Mouse (Mus musculus): Measurements from ENCODE around the gene Axin1. TPM values are rescaled to one million over a fixed set of nuclear protein-coding genes. Genes with fewer than 3 reads are reported as not detected.
A peak's percentile ranks its signal among the peaks of the same experiment; 100 is the strongest.

The Axin1 gene
- polyA plus RNA-seq, 1 experiment from 2014 or later: 17.9 TPM

- no peak overlapping the region for H3K4me2 ChIP-seq (ENCODE audit: low read depth, low read length)
- no peak for ATAC-seq (replicated peaks; ENCODE audit: insufficient number of reproducible peaks, low FRiP score, low TSS enrichment, low read depth)
- no peak for DNase-seq (ENCODE audit: low spot score)
Observed at GRCm38 (mm10) chr17:26201998-26202397, 63.5 kb downstream of the Axin1 start.

GRCm38 (mm10) chr17:26202737-26203136, 64.2 kb downstream of the Axin1 start, which contains the start of gene Rgs11:
Rgs11 (plus strand) TSS chr17:26202951.
- DNase-seq (ENCODE audit: low spot score): peak; percentile 19
- Histone ChIP-seq H3K4me1 (ENCODE audit: control insufficient read depth, insufficient read depth, low read length) (no peaks in the 10 kb centered on the region; the same call in 1 of the 2 replicates), H3K4me2 (ENCODE audit: low read depth, low read length) (peak within 1 kb of the TSS; percentile 83), H3K4me3 (ENCODE audit: low read depth, low read length) (peak within 1 kb of the TSS; percentile 33), H3K36me3 (replicated peaks; ENCODE audit: control insufficient read depth, insufficient read depth, low read depth, low read length) (no peaks in the 10 kb centered on the region), H3K27me3 (ENCODE audit: control insufficient read depth, insufficient read depth, low read length) (peaks cover 44% of the 10 kb centered on the region), H3K27ac (replicated peaks; ENCODE audit: low read depth, low read length) (no peak within 1 kb of the TSS), H3K9ac (replicated peaks; ENCODE audit: low read length) (0 out of 2 replicates have a peak within 1 kb of the TSS, but pooled peaks have one; percentile 30), H3K9me3 (replicated peaks; ENCODE audit: control insufficient read depth, low read length) (no peaks in the 10 kb centered on the region)
- no peak for ATAC-seq (replicated peaks; ENCODE audit: insufficient number of reproducible peaks, low FRiP score, low TSS enrichment, low read depth)
- WGBS: 1% methylated on average over 21 of the region's 22 CpGs

More at GRCm38 (mm10) chr17:26201998-26202397, 63.5 kb downstream of the Axin1 start:
- Histone ChIP-seq H3K9ac (replicated peaks; ENCODE audit: low read length) (no peak overlapping the region), H3K9me3 (replicated peaks; ENCODE audit: control insufficient read depth, low read length) (no peaks in the 10 kb centered on the region), H3K4me1 (ENCODE audit: control insufficient read depth, insufficient read depth, low read length) (no peaks in the 10 kb centered on the region; the same call in 1 of the 2 replicates), H3K4me3 (ENCODE audit: low read depth, low read length) (no peak overlapping the region), H3K36me3 (replicated peaks; ENCODE audit: control insufficient read depth, insufficient read depth, low read depth, low read length) (no peaks in the 10 kb centered on the region; the same call in 1 of the 2 replicates), H3K27ac (replicated peaks; ENCODE audit: low read depth, low read length) (no peak overlapping the region), H3K27me3 (ENCODE audit: control insufficient read depth, insufficient read depth, low read length) (peaks cover 44% of the 10 kb centered on the region)

- Histone ChIP-seq H3K4me1 (ENCODE audit: control insufficient read depth, insufficient read depth, low read length) (no peaks in the 10 kb centered on the region; the same call in 1 of the 2 replicates), H3K4me2 (ENCODE audit: low read depth, low read length) (peak overlapping the region; percentile 83), H3K36me3 (replicated peaks; ENCODE audit: control insufficient read depth, insufficient read depth, low read depth, low read length) (no peaks in the 10 kb centered on the region), H3K4me3 (ENCODE audit: low read depth, low read length) (peak overlapping the region; percentile 33), H3K27ac (replicated peaks; ENCODE audit: low read depth, low read length) (no peak overlapping the region), H3K27me3 (ENCODE audit: control insufficient read depth, insufficient read depth, low read length) (peaks cover 44% of the 10 kb centered on the region), H3K9ac (replicated peaks; ENCODE audit: low read length) (0 out of 2 replicates have a peak overlapping the region, but pooled peaks have one; percentile 30), H3K9me3 (replicated peaks; ENCODE audit: control insufficient read depth, low read length) (no peaks in the 10 kb centered on the region)
- DNase-seq (ENCODE audit: low spot score) (peak; percentile 17), ATAC-seq (replicated peaks; ENCODE audit: insufficient number of reproducible peaks, low FRiP score, low TSS enrichment, low read depth) (no peak)
- WGBS: 1% methylated on average over 30 of the region's 30 CpGs
Observed at GRCm38 (mm10) chr17:26203321-26203811, 64.9 kb downstream of the Axin1 start.

- H3K27me3 ChIP-seq (ENCODE audit: control insufficient read depth, insufficient read depth, low read length): peaks cover 41% of the 10 kb centered on the region
- 34% methylated on average over 11 of the region's 11 CpGs for WGBS
- ATAC-seq (replicated peaks; ENCODE audit: insufficient number of reproducible peaks, low FRiP score, low TSS enrichment, low read depth) (no peak), DNase-seq (ENCODE audit: low spot score) (no peak)
- no peaks in the 10 kb centered on the region; the same call in 1 of the 2 replicates for H3K4me1 ChIP-seq (ENCODE audit: control insufficient read depth, insufficient read depth, low read length)
- H3K9ac ChIP-seq (replicated peaks; ENCODE audit: low read length): no peak overlapping the region
- no peak overlapping the region for H3K4me3 ChIP-seq (ENCODE audit: low read depth, low read length)
- H3K36me3 ChIP-seq (replicated peaks; ENCODE audit: control insufficient read depth, insufficient read depth, low read depth, low read length): no peaks in the 10 kb centered on the region
- H3K27ac ChIP-seq (replicated peaks; ENCODE audit: low read depth, low read length): no peak overlapping the region
- H3K9me3 ChIP-seq (replicated peaks; ENCODE audit: control insufficient read depth, low read length): no peaks in the 10 kb centered on the region
- H3K4me2 ChIP-seq (ENCODE audit: low read depth, low read length): no peak overlapping the region
Observed at GRCm38 (mm10) chr17:26204766-26205165, 66.3 kb downstream of the Axin1 start.

- Histone ChIP-seq H3K27ac (replicated peaks; ENCODE audit: low read depth, low read length) (no peak overlapping the region), H3K4me3 (ENCODE audit: low read depth, low read length) (no peak overlapping the region), H3K9ac (replicated peaks; ENCODE audit: low read length) (no peak overlapping the region), H3K4me1 (ENCODE audit: control insufficient read depth, insufficient read depth, low read length) (no peaks in the 10 kb centered on the region; the same call in 1 of the 2 replicates), H3K4me2 (ENCODE audit: low read depth, low read length) (no peak overlapping the region), H3K36me3 (replicated peaks; ENCODE audit: control insufficient read depth, insufficient read depth, low read depth, low read length) (no peaks in the 10 kb centered on the region), H3K9me3 (replicated peaks; ENCODE audit: control insufficient read depth, low read length) (no peaks in the 10 kb centered on the region), H3K27me3 (ENCODE audit: control insufficient read depth, insufficient read depth, low read length) (peaks cover 27% of the 10 kb centered on the region)
- WGBS: 72% methylated on average over 1 of the region's 1 CpGs
- DNase-seq (ENCODE audit: low spot score) (no peak), ATAC-seq (replicated peaks; ENCODE audit: insufficient number of reproducible peaks, low FRiP score, low TSS enrichment, low read depth) (no peak)
Observed at GRCm38 (mm10) chr17:26206392-26206791, 67.9 kb downstream of the Axin1 start.

GRCm38 (mm10) chr17:26207686-26208085, 69.2 kb downstream of the Axin1 start, which contains the start of gene Arhgdig:
Arhgdig (minus strand) TSS chr17:26207786.
- H3K9ac ChIP-seq (replicated peaks; ENCODE audit: low read length): no peak within 1 kb of the TSS
- H3K4me1 ChIP-seq (ENCODE audit: control insufficient read depth, insufficient read depth, low read length): no peaks in the 10 kb centered on the region
- H3K4me3 ChIP-seq (ENCODE audit: low read depth, low read length): no peak within 1 kb of the TSS
- DNase-seq (ENCODE audit: low spot score): no peak
- H3K9me3 ChIP-seq (replicated peaks; ENCODE audit: control insufficient read depth, low read length): no peaks in the 10 kb centered on the region
- H3K27ac ChIP-seq (replicated peaks; ENCODE audit: low read depth, low read length): no peak within 1 kb of the TSS
- peaks cover 14% of the 10 kb centered on the region for H3K27me3 ChIP-seq (ENCODE audit: control insufficient read depth, insufficient read depth, low read length)
- ATAC-seq (replicated peaks; ENCODE audit: insufficient number of reproducible peaks, low FRiP score, low TSS enrichment, low read depth): no peak
- no peaks in the 10 kb centered on the region for H3K36me3 ChIP-seq (replicated peaks; ENCODE audit: control insufficient read depth, insufficient read depth, low read depth, low read length)
- 90% methylated on average over 12 of the region's 12 CpGs for WGBS
- H3K4me2 ChIP-seq (ENCODE audit: low read depth, low read length): no peak within 1 kb of the TSS

GRCm38 (mm10) chr17:26212241-26212640, 73.8 kb downstream of the Axin1 start:
- Histone ChIP-seq H3K27ac (replicated peaks; ENCODE audit: low read depth, low read length) (no peak overlapping the region), H3K9me3 (replicated peaks; ENCODE audit: control insufficient read depth, low read length) (no peaks in the 10 kb centered on the region), H3K4me1 (ENCODE audit: control insufficient read depth, insufficient read depth, low read length) (no peaks in the 10 kb centered on the region), H3K4me2 (ENCODE audit: low read depth, low read length) (no peak overlapping the region), H3K9ac (replicated peaks; ENCODE audit: low read length) (no peak overlapping the region), H3K4me3 (ENCODE audit: low read depth, low read length) (no peak overlapping the region), H3K27me3 (ENCODE audit: control insufficient read depth, insufficient read depth, low read length) (no peaks in the 10 kb centered on the region), H3K36me3 (replicated peaks; ENCODE audit: control insufficient read depth, insufficient read depth, low read depth, low read length) (no peaks in the 10 kb centered on the region)
- no peak for DNase-seq (ENCODE audit: low spot score)
- WGBS: 89% methylated on average over 7 of the region's 7 CpGs
- no peak for ATAC-seq (replicated peaks; ENCODE audit: insufficient number of reproducible peaks, low FRiP score, low TSS enrichment, low read depth)

- WGBS: 91% methylated on average over 11 of the region's 11 CpGs
- no peak overlapping the region for H3K27ac ChIP-seq (replicated peaks; ENCODE audit: low read depth, low read length)
- H3K27me3 ChIP-seq (ENCODE audit: control insufficient read depth, insufficient read depth, low read length): no peaks in the 10 kb centered on the region
- DNase-seq (ENCODE audit: low spot score) (no peak), ATAC-seq (replicated peaks; ENCODE audit: insufficient number of reproducible peaks, low FRiP score, low TSS enrichment, low read depth) (no peak)
- H3K4me2 ChIP-seq (ENCODE audit: low read depth, low read length): no peak overlapping the region
- no peaks in the 10 kb centered on the region for H3K9me3 ChIP-seq (replicated peaks; ENCODE audit: control insufficient read depth, low read length)
- no peak overlapping the region for H3K9ac ChIP-seq (replicated peaks; ENCODE audit: low read length)
- no peak overlapping the region for H3K4me3 ChIP-seq (ENCODE audit: low read depth, low read length)
- H3K36me3 ChIP-seq (replicated peaks; ENCODE audit: control insufficient read depth, insufficient read depth, low read depth, low read length): no peaks in the 10 kb centered on the region
- no peaks in the 10 kb centered on the region for H3K4me1 ChIP-seq (ENCODE audit: control insufficient read depth, insufficient read depth, low read length)
Observed at GRCm38 (mm10) chr17:26212681-26213080, 74.2 kb downstream of the Axin1 start.
